Mouse (Mus musculus): ENCODE data around the gene Atg101.

DNA sequence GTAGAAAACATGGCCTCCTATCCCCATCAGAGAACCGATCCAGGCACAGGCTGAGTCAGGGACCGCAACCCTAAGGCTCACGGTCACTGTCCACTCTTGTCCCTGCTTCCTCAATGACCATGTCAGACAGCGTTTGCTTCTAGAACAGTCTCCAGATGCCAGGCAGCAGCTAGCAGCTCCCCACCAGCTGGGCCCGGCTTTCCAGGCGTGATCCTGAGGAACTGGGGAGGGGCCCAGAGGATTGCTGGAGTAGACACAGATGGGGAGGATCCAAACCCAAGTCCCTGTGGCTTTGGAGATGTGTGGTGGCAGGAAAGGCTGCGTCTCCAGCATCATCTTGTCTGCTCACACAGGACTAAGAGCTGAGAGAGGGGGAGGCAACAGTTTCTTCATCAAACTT is 11.0 kb downstream of the Atg101 start:
- TF ChIP-seq EP300 (optimal IDR thresholded peaks at IDR 0.05) = no peak
- no peak for TF ChIP-seq CTCF (IDR thresholded peaks at IDR 0.05; ENCODE audit: low read depth)
